Mouse (Mus musculus): ENCODE results near the gene Adarb2. TPM values are rescaled to one million over a fixed set of nuclear protein-coding genes. Genes with fewer than 3 reads are reported as not detected.

Adarb2 gene
- polyA plus RNA-seq (2016; fragmentation: Nextera tagmentation; extraction: Ambion mirVana): 22.3 and 26.3 TPM in 2 replicates

DNA sequence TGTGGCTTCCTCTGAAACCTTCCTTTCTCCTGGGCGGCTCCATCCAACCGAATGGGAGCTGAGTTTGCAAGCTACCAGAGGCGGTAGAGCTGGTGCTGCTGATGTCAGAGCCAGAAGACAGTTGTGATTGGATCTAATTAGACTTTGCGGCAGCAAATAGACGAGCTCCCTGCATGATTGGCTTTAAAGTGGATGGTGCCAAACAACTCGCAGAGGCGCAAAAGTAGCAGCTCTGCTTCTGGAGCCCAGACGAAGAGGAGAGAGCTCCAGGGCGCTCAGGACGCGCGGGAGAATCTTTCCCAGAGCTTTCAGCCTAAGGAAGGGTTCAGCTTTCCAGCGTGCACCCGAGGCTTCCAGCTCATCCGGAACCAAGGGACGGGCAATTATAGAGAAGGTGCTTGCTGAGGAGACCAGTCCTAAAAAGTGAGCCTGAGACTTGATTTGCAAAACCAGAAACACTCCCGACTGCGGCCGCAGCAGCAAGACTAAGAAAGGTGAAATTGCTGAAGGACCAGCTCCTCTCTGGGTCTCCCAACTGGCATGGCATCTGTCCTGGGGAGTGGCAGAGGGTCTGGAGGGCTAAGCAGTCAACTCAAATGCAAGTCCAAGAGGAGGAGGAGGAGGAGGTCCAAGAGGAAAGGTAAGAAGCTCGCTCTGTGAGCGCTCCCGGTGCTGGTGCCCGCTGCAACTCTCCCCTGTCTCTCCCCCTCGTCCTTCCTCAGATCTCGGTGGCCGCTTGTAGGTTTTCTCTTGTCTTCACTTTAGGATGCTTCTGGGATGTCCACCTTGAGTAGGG lies at the start of gene Adarb2:
Gene Adarb2 (plus strand): TSS at position 186 of the 796 bp plus-strand sequence.
- peak within 1 kb of the TSS; percentile 79 for H3K4me2 ChIP-seq (replicated peaks)
- H3K9ac ChIP-seq: peak within 1 kb of the TSS; percentile 54
- ATAC-seq (ENCODE audit: low FRiP score): peak; percentile 93
- H3K4me1 ChIP-seq: peaks cover 5% of the 10 kb centered on the region; the same call in 1 of the 2 replicates
- no peaks in the 10 kb centered on the region for H3K27me3 ChIP-seq
- no peaks in the 10 kb centered on the region for H3K9me3 ChIP-seq (replicated peaks)
- peak within 1 kb of the TSS; percentile 60 for H3K27ac ChIP-seq
- WGBS: 2% methylated on average over 26 of the region's 26 CpGs
- H3K4me3 ChIP-seq: peak within 1 kb of the TSS; percentile 41
- no peaks in the 10 kb centered on the region for H3K36me3 ChIP-seq

DNA sequence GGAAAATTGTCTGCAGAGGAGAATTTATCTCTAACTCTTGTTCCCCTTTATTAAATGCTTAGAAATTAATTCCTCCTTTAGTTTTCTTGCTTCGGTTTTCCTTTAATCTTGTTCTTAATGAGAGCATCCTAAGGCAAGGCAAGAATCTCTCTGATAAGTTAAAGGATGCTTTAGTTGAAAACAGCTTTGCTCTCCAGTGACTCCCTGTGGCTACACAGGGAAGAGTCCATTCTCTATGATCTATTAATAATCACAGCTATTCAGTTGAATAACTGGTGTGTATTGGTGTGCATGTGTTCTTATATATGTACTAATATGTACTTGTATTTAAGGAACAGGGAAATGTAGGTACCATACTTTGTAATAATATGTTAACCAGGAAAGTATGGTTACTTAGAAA lies 28.9 kb upstream of the Adarb2 start:
- no peak overlapping the region for H3K27ac ChIP-seq

DNA sequence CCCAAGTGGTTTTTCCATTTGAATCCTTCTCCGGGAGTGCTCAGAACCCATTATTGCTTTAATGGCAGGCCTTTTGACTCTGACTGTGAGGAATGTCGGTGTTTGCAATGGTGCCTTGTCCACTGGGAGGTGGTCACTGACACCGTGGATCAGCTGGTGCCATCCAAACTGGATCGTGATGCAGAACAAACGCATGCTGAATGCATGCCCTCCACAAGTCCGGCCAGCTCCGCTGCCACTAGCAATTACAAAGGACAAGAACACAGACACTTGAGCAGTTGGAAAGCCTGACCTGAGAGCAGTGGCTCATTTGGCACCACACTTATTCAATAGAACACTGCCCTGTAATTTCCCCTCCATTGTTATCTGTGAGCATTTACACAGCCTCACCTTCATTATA lies 10.7 kb upstream of the Adarb2 start:
- WGBS: 34% methylated on average over 7 of the region's 7 CpGs
- no peaks in the 10 kb centered on the region for H3K9me3 ChIP-seq (replicated peaks)
- H3K4me1 ChIP-seq: no peaks in the 10 kb centered on the region
- no peak overlapping the region for H3K9ac ChIP-seq
- no peaks in the 10 kb centered on the region for H3K27me3 ChIP-seq
- no peak overlapping the region for H3K4me3 ChIP-seq
- no peak overlapping the region for H3K4me2 ChIP-seq (replicated peaks)
- no peak overlapping the region for H3K27ac ChIP-seq
- no peak for ATAC-seq (ENCODE audit: low FRiP score)
- H3K36me3 ChIP-seq: no peaks in the 10 kb centered on the region

More for the DNA sequence above, 28.9 kb upstream of the Adarb2 start:
- no peaks in the 10 kb centered on the region for H3K9me3 ChIP-seq (replicated peaks)
- H3K36me3 ChIP-seq: no peaks in the 10 kb centered on the region
- H3K9ac ChIP-seq: no peak overlapping the region
- no peak overlapping the region for H3K4me2 ChIP-seq (replicated peaks)
- no peaks in the 10 kb centered on the region for H3K27me3 ChIP-seq
- 74% methylated on average over 1 of the region's 1 CpGs for WGBS
- no peak for ATAC-seq (ENCODE audit: low FRiP score)
- no peaks in the 10 kb centered on the region for H3K4me1 ChIP-seq
- H3K4me3 ChIP-seq: no peak overlapping the region

DNA sequence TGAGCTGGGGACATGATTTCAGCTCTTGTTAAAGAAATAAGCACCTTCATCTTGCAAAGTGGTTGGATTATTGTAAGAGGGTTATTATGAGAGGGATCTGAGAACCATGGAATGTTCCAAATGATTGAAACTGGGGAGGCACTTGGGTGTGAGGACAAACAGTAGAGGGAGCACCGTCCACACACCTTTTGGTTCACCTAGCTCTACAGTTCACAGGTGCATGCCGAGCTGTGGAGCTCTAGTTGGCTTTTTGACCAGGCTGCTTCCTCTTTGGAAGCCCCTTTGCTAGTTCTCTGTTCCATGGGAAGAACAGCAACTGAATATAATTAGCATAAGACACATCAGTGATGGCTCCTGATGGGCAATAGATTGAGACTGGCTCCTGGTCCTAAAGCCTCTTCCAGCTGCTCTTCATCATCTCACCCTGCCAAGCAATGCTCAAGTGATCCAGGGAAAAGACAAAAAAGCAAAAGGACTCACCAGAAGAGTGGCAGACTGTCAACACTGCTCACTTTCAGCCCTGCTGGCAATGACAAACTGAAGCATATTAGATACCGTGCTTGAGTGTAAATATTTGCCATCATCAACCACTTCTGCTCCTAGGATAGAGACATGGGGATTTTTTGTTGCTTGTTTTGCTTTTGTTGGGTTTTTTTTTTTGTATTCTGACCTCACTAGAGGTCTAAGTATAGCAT lies 3.3 kb upstream of the Adarb2 start:
- no peak for ATAC-seq (ENCODE audit: low FRiP score)
- peaks cover 5% of the 10 kb centered on the region; the same call in 1 of the 2 replicates for H3K4me1 ChIP-seq
- no peak overlapping the region for H3K4me3 ChIP-seq
- no peaks in the 10 kb centered on the region for H3K9me3 ChIP-seq (replicated peaks)
- H3K27me3 ChIP-seq: no peaks in the 10 kb centered on the region
- 56% methylated on average over 3 of the region's 3 CpGs for WGBS
- no peaks in the 10 kb centered on the region for H3K36me3 ChIP-seq
- no peak overlapping the region for H3K27ac ChIP-seq
- no peak overlapping the region for H3K4me2 ChIP-seq (replicated peaks)
- no peak overlapping the region for H3K9ac ChIP-seq

DNA sequence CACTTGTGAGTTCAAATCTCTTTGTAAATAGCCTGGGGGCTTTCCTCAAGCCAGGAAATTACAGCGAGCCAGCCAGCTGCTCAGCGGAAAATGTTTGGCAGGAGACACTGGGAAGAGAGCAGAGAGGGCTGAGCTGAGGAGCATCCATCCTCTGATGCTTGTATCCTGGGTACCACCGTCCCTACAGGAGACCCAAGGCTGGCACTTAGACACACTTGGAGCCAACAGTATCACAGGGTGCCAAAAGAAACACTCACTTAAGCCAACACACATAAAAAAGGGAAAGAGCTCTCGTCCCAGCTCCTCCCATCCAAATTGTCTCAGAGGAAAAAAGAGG lies 779 bp downstream of the Adarb2 start:
- peak overlapping the region; percentile 79 for H3K4me2 ChIP-seq (replicated peaks)
- 1% methylated on average over 4 of the region's 4 CpGs for WGBS
- peak overlapping the region; percentile 60 for H3K27ac ChIP-seq
- no peak for ATAC-seq (ENCODE audit: low FRiP score)
- H3K4me1 ChIP-seq: peaks cover 5% of the 10 kb centered on the region; the same call in 1 of the 2 replicates
- no peaks in the 10 kb centered on the region for H3K9me3 ChIP-seq (replicated peaks)
- peak overlapping the region; percentile 54 for H3K9ac ChIP-seq
- H3K4me3 ChIP-seq: peak overlapping the region; percentile 41
- no peaks in the 10 kb centered on the region for H3K36me3 ChIP-seq
- H3K27me3 ChIP-seq: no peaks in the 10 kb centered on the region

DNA sequence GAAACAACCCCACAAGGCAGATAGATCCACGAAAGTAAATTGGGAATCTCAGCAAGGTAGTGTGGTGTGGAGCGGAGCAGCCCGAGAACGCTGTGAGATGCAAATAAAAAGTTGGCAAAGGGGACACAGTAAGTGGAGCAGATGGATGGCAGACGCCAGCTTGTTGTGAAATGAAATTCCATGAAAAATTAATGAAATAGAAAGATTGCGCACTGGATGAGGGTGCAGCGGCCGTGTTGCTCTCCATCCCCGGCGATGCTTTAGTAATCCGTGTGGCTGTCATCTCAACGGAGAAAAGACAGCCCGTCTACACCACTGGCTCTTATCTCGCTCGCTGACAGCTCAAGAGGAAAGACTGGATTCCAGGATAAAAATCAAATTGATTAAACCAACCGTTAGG lies 4.7 kb downstream of the Adarb2 start:
- no peak overlapping the region for H3K9ac ChIP-seq
- peak overlapping the region; percentile 18 for H3K4me3 ChIP-seq
- 60% methylated on average over 16 of the region's 16 CpGs for WGBS
- H3K9me3 ChIP-seq (replicated peaks): no peaks in the 10 kb centered on the region
- H3K36me3 ChIP-seq: no peaks in the 10 kb centered on the region
- H3K27me3 ChIP-seq: no peaks in the 10 kb centered on the region
- ATAC-seq (ENCODE audit: low FRiP score): no peak; the same call in 1 of the 2 replicates
- peaks cover 5% of the 10 kb centered on the region; the same call in 1 of the 2 replicates for H3K4me1 ChIP-seq
- peak overlapping the region; percentile 41 for H3K27ac ChIP-seq
- peak overlapping the region; percentile 34 for H3K4me2 ChIP-seq (replicated peaks)

DNA sequence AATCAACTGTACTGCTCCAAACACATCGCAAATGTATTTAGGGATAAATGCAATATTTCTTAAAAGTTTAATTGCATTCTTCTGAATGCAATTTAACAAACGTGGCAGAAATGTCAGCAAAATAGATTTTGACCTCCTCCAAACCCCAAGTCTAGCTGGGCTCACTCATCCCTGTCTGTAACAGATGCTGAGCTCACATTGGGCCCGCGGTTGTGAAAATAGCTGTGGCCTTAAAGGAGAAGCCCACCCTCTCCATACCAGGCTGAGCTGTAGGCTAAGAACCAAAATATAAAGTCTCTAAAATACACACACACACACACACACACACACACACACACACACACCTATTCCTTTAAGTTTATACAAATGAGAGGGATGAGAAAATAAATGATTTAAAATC lies 8.1 kb downstream of the Adarb2 start:
- H3K36me3 ChIP-seq: no peaks in the 10 kb centered on the region
- H3K4me3 ChIP-seq: no peak overlapping the region
- H3K9ac ChIP-seq: no peak overlapping the region
- 0 out of 2 replicates have a peak, but pooled peaks have one; percentile 43 for ATAC-seq (ENCODE audit: low FRiP score)
- H3K4me2 ChIP-seq (replicated peaks): no peak overlapping the region
- 67% methylated on average over 4 of the region's 4 CpGs for WGBS
- no peaks in the 10 kb centered on the region for H3K9me3 ChIP-seq (replicated peaks)
- H3K4me1 ChIP-seq: no peaks in the 10 kb centered on the region
- no peaks in the 10 kb centered on the region for H3K27me3 ChIP-seq
- H3K27ac ChIP-seq: no peak overlapping the region

DNA sequence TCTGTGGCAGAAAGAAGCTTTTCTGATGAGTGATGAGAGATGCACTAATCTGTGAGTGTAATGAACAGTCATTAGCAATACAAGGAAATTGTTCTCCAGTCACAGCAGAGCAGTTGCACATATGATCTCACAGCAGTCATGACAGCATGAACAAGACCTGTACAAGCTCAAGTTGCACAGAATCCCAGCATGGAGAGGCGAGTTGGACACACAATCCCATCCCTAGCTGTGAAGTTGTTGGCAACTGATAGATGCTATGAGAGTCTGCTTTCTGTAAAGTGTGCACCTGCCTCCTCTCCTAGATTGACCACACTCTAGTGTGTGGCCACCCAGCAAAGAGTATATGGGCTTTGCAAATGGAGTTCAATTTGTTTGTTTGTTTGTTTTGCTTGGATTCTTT lies 36.2 kb downstream of the Adarb2 start:
- Histone ChIP-seq H3K9me3 (replicated peaks) (no peaks in the 10 kb centered on the region), H3K27ac (no peak overlapping the region), H3K27me3 (no peaks in the 10 kb centered on the region), H3K9ac (no peak overlapping the region), H3K4me2 (replicated peaks) (no peak overlapping the region), H3K4me1 (no peaks in the 10 kb centered on the region), H3K36me3 (no peaks in the 10 kb centered on the region), H3K4me3 (no peak overlapping the region)
- WGBS: 69% methylated on average over 1 of the region's 1 CpGs
- no peak for ATAC-seq (ENCODE audit: low FRiP score)

DNA sequence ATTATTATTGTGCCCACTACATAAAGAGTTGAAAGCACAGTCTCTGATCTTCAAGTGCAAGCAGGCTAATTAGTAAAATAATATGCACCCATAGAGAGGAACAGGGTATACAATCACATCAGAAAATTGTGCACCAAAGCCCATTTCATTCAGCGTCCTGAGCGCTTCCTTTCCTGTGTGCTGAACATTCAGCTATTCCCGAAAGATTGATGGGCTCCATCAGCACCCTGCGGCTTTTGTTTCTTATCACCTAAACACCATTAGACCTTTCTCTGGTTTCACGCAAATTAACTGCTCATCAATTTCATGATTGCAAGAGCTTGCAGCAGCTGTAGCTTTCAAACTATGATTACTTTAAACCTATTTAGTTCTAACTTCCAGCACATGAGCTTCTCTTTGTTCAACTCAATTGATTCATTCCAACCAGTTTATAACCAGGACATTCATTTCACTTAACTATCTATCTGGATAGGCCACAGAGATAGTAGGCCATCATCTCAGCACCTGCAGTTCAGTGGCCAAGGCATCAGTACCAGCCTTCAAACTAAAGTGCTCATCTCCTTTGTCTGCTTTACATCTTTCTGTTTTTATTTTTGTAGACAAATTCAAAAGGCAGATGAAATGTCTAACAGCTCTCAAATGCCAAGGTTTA lies 45.5 kb downstream of the Adarb2 start:
- Histone ChIP-seq H3K27ac (0 out of 2 replicates have a peak overlapping the region, but pooled peaks have one; percentile 60), H3K4me2 (replicated peaks) (no peak overlapping the region), H3K36me3 (no peaks in the 10 kb centered on the region), H3K4me3 (no peak overlapping the region), H3K9me3 (replicated peaks) (no peaks in the 10 kb centered on the region), H3K9ac (no peak overlapping the region), H3K27me3 (no peaks in the 10 kb centered on the region), H3K4me1 (0 out of 2 replicates have a peak, but pooled peaks cover 2% of the 10 kb centered on the region)
- 49% methylated on average over 5 of the region's 5 CpGs for WGBS
- ATAC-seq (ENCODE audit: low FRiP score): peak; percentile 87

DNA sequence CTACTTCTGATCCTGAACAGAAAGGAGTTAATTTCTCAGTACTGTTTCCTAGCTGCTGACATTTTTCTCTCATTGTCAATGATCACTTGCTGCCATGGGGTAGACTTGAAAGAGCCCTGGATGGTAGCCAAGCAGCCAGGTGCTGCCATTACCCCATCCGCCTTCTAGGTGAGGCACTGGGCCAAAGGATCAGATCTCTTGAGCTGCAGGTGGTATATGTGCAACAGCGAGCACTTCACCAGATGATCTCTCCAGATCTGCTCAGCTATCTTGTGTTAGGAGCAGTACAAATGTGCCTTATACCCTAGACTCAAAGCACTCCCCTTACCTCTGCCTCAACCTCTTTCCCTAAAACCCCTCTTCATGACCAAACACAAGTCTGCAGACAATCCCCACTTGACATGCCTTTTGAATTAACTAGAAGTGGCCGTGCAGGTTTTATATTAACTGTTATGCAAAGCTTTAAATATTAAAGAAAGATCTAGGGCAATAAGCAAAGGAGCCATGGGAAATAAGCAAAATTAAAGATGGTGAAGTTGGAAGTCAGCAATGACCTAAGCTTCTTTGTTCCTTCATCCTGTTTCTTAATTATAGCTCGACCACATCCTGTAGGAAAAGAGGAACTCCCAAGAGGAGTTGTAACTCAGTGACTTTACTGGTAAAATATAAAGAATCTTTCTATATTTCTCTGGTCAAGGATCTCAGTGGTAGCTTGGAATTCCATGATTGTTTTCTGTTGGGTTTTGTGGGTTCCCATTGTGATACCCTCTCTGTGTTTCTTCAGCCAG lies 69.7 kb downstream of the Adarb2 start:
- no peaks in the 10 kb centered on the region for H3K27me3 ChIP-seq
- 86% methylated on average over 4 of the region's 4 CpGs for WGBS
- H3K36me3 ChIP-seq: no peaks in the 10 kb centered on the region

DNA sequence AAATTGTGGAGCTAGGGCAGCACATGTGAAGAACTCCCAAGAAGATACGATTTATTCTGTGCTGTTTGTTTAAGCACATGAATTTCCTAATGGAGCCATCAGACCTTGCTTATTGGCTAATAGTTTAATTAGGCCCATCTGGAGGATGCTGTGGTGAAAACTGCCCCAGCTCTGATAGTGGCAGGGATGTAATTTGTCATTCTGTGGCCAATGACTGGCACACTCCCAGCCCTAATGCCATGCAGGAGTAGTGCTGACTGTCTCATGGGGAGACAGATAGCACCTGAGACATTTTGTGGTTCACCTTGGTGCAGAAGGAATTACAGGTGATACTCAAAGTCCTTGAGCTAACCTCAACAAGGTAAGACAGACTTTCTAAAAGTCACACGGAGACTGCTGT lies 80.5 kb downstream of the Adarb2 start:
- Histone ChIP-seq H3K27ac (no peak overlapping the region), H3K9me3 (replicated peaks) (no peaks in the 10 kb centered on the region), H3K27me3 (no peaks in the 10 kb centered on the region), H3K4me2 (replicated peaks) (no peak overlapping the region), H3K36me3 (no peaks in the 10 kb centered on the region), H3K4me3 (no peak overlapping the region), H3K9ac (no peak overlapping the region), H3K4me1 (no peaks in the 10 kb centered on the region)
- no peak for ATAC-seq (ENCODE audit: low FRiP score)
- WGBS: 86% methylated on average over 2 of the region's 2 CpGs

More for the DNA sequence above, 69.7 kb downstream of the Adarb2 start:
- Histone ChIP-seq H3K4me1 (no peaks in the 10 kb centered on the region), H3K4me2 (replicated peaks) (no peak overlapping the region), H3K9me3 (replicated peaks) (no peaks in the 10 kb centered on the region), H3K4me3 (no peak overlapping the region), H3K9ac (no peak overlapping the region), H3K27ac (no peak overlapping the region)
- ATAC-seq (ENCODE audit: low FRiP score): no peak

Data from hindbrain, embryonic 12.5 days (tissue).